Mouse (Mus musculus) kidney, adult 2 months (tissue): ENCODE results near the gene Npas1.

Source experiments
- CTCF ChIP-seq: fragments of 200-500 bp; conservative IDR thresholded peaks from 2 replicates; pipeline ENCODE4 v1.5.1; 2011; ENCODE audit warnings: low read depth, mild to moderate bottlenecking, control low read depth, low read length, moderate library complexity, mixed read lengths; ENCODE audit not compliant: insufficient read depth, insufficient read length
- POLR2A ChIP-seq: fragments of 200-500 bp; IDR thresholded peaks from one replicate; pipeline ENCODE4 v1.6.1; 2011; ENCODE audit warnings: low read depth, low read length, control low read depth

- TF ChIP-seq POLR2A (no peak), CTCF (no peak)
Observed at GRCm38 (mm10) chr7:16461151-16461550, 16.4 kb downstream of the Npas1 start.
